In genomic region chr16:29510743-29511142, GRCm38 (mm10) we compare ENCODE assay signal across 23 mouse cellular contexts. TPM values are rescaled to one million over a fixed set of nuclear protein-coding genes. Genes with fewer than 3 reads are reported as not detected.
DNase-seq lines count a peak whose midpoint lies in the region; ATAC-seq and TF ChIP-seq lines count a peak whose summit lies in the region.
"Had no signal": no experiment of that assay in that cellular context is flagged by ENCODE, and none has a peak within 500 bp of the region (broad histone marks: within the 10 kb centered on the region; RNA-seq: fewer than 3 reads in every experiment).

No protein-coding gene starts in this region.

- no peaks in the 10 kb centered on the region for H3K4me1 ChIP-seq in kidney, postnatal 0 days (replicated peaks; ENCODE audit: insufficient read depth, low read length)
- H3K4me1 ChIP-seq: embryonic facial prominence, embryonic 10.5 days; forebrain, embryonic 10.5 days; heart, embryonic 13.5 days; hindbrain, embryonic 12.5 days had no signal

- TF ChIP-seq CTCF in kidney, postnatal 0 days (IDR thresholded peaks at IDR 0.05; ENCODE audit: low read depth) = no peak

- no peaks in the 10 kb centered on the region for H3K9me3 ChIP-seq in kidney, postnatal 0 days (replicated peaks; ENCODE audit: low read length)
- H3K9me3 ChIP-seq: forebrain, embryonic 10.5 days; G1E; heart, embryonic 13.5 days; hindbrain, embryonic 12.5 days had no signal

- ATAC-seq in kidney, postnatal 0 days (replicated peaks; ENCODE audit: low FRiP score, low read depth) = peak; percentile 73
- ATAC-seq: CD4-positive, CD25-positive, alpha-beta regulatory T cell, adult 4 months; forebrain, embryonic 14.5 days had no signal

- H3K4me2 ChIP-seq in kidney, postnatal 0 days (ENCODE audit: low read length) = no peak overlapping the region
- H3K4me2 ChIP-seq: heart, embryonic 13.5 days; hindbrain, embryonic 12.5 days had no signal

- no peaks in the 10 kb centered on the region for H3K36me3 ChIP-seq in kidney, postnatal 0 days (ENCODE audit: insufficient read depth, low read length)
- H3K36me3 ChIP-seq: embryonic facial prominence, embryonic 10.5 days; forebrain, embryonic 10.5 days; G1E; heart, embryonic 13.5 days; hindbrain, embryonic 12.5 days had no signal

- no peak overlapping the region for H3K9ac ChIP-seq in kidney, postnatal 0 days (ENCODE audit: low read depth, low read length)
- H3K9ac ChIP-seq: heart, embryonic 13.5 days; hindbrain, embryonic 12.5 days had no signal

- no peaks in the 10 kb centered on the region for H3K27me3 ChIP-seq in kidney, postnatal 0 days (ENCODE audit: insufficient read depth, low read length)
- H3K27me3 ChIP-seq: heart, embryonic 13.5 days; hindbrain, embryonic 12.5 days had no signal

- DNase-seq in kidney, adult 11 months = peak; percentile 42
- DNase-seq in kidney, adult 18-20 months = no peak
- peak; percentile 12 for DNase-seq in kidney, postnatal 0 days (ENCODE audit: low spot score)
- peak; percentile 39 to 63 for DNase-seq in kidney, postnatal 36 days
- DNase-seq in right cerebral cortex, postnatal 4 days = no peak
- no peak for DNase-seq in thymus, postnatal 14 days
- DNase-seq in thymus, postnatal 10 days (ENCODE audit: low spot score in 2 of 2) = no peak
- DNase-seq: adrenal gland, adult 8-10 months; adrenal gland, postnatal 36 days; B cell, adult 2 months; cerebellum, adult 2 months; cerebellum, postnatal 10 days; gastrocnemius, postnatal 36 days; heart, adult 11 months; heart, postnatal 4 days had no signal

- no peak overlapping the region for H3K27ac ChIP-seq in kidney, postnatal 0 days
- H3K27ac ChIP-seq: embryonic facial prominence, embryonic 10.5 days; forebrain, embryonic 10.5 days; heart, embryonic 13.5 days; hindbrain, embryonic 12.5 days had no signal

- 58% methylated on average over 7 of the region's 7 CpGs for WGBS in kidney, postnatal 0 days

- no peak overlapping the region for H3K4me3 ChIP-seq in kidney, postnatal 0 days (replicated peaks; ENCODE audit: low read depth, low read length)
- H3K4me3 ChIP-seq: embryonic facial prominence, embryonic 10.5 days; forebrain, embryonic 10.5 days; heart, embryonic 13.5 days; hindbrain, embryonic 12.5 days had no signal

RNA-seq across cellular contexts. Expression of gene Atp13a4, which starts 33.9 kb away (rescaled TPM):
- 2.6 and 3.1 TPM in 2 replicates for polyA plus RNA-seq in kidney, postnatal 0 days (2015; fragmentation: Nextera tagmentation; extraction: Ambion mirVana)
- polyA plus RNA-seq: embryonic facial prominence, embryonic 10.5 days; G1E; heart, embryonic 13.5 days; heart, postnatal 0 days had no signal

Comparison
In these comparisons a context has a peak if more than half of its experiments do, and no peak if none do; other contexts are left out.
1. DNase-seq: peak in kidney, adult 11 months (single experiment), kidney, postnatal 0 days (single experiment) and kidney, postnatal 36 days (2 of 2); none in kidney, adult 18-20 months (single experiment), right cerebral cortex, postnatal 4 days (single experiment), thymus, postnatal 14 days (single experiment) and thymus, postnatal 10 days (0 of 2).